Mouse (Mus musculus): ENCODE data around the gene Cit.

DNA sequence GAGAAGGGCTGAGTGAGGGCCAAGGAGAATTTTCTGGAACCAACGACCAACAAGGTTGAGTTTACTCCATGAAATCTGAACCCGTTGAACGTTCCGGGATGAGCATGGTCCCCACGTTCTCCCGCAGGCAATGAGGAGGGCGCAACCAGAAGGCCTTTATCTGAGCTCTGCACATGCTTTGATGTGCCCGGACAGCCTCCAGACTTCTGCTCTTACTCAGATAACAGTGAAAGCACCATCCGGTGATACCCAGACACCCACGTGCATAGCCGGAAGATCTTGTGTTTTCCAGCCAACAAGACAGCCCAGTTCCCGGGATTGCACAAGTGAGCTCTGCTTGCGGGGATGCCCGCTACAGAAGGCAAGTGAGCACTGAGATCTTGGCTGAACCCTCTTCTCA, 181.5 kb downstream of the Cit start:
- TF ChIP-seq ZNF384 (IDR thresholded peaks at IDR 0.05; ENCODE audit: low read depth, low read length) (no peak), MAFK (IDR thresholded peaks at IDR 0.05; ENCODE audit: insufficient read depth, low read depth, low read length) (no peak), ZC3H11A (IDR thresholded peaks at IDR 0.05; ENCODE audit: borderline replicate concordance, low read depth, low read length) (no peak), HCFC1 (IDR thresholded peaks at IDR 0.05; ENCODE audit: borderline replicate concordance, insufficient read depth, low read length) (no peak)

Measured in ES-E14 (cell line).